Mouse (Mus musculus) liver, embryonic 14.5 days (tissue): ENCODE results near the gene Socs3.

Experiments used
- CTCF ChIP-seq: IDR thresholded peaks from 2 replicates; pipeline ENCODE4 v1.5.1; 2016; ENCODE audit warnings: antibody characterized with exemption, low read depth, control low read depth
- EP300 ChIP-seq: IDR thresholded peaks from 2 replicates; pipeline ENCODE4 v1.6.1; 2016; ENCODE audit warnings: antibody characterized with exemption, low read depth

DNA sequence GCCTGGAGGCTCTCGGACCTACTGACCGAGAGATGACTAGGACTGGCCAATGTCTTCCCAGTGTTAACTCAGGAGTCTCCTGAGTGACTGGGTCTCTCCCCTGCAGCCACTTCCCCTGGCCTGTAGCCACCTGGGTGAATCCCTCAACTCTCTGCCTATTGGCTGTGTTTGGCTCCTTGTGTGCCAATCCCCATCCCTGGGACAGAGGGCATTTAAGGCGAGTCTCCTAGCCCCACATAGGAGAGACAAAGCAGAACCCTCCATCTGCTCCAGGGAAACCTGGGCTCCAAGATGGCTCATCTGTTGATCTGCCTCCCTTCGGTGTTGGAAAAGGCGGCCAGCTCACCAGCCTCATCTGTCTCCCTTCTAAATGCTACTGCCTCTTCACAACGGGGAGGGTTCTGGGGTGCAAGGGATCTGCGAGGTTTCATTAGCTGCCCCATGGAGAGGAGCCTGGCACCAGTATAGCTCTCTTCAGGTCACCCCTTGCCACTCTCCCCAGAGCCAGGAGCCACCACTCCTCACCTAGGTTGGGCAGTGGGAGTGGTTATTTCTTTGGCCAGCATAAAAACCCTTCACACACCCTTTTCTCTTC is 3.2 kb downstream of the Socs3 start:
- TF ChIP-seq EP300 = no peak
- TF ChIP-seq CTCF = no peak
